Mouse (Mus musculus): Measurements from ENCODE around the gene Cacna1c. TPM values are rescaled to one million over a fixed set of nuclear protein-coding genes. Genes with fewer than 3 reads are reported as not detected.

Gene Cacna1c
- polyA plus RNA-seq, 1 experiment: not detected

- no peak for TF ChIP-seq GATA1 (IDR thresholded peaks at IDR 0.05; ENCODE audit: low read length)
These were observed 198.8 kb downstream of the Cacna1c start for GRCm38 (mm10) chr6:118997397-118997796.

- TF ChIP-seq GATA1 (IDR thresholded peaks at IDR 0.05; ENCODE audit: low read length): no peak
These were observed 201.8 kb downstream of the Cacna1c start for GRCm38 (mm10) chr6:118994272-118995061.

GRCm38 (mm10) chr6:118992391-118992790 is 203.8 kb downstream of the Cacna1c start:
- TF ChIP-seq GATA1 (IDR thresholded peaks at IDR 0.05; ENCODE audit: low read length): no peak

GRCm38 (mm10) chr6:118989999-118990776 is 206.0 kb downstream of the Cacna1c start:
- TF ChIP-seq GATA1 (IDR thresholded peaks at IDR 0.05; ENCODE audit: low read length): no peak

GRCm38 (mm10) chr6:118984181-118984901 is 211.9 kb downstream of the Cacna1c start:
- no peak for TF ChIP-seq GATA1 (IDR thresholded peaks at IDR 0.05; ENCODE audit: low read length)

GRCm38 (mm10) chr6:118983471-118984040 is 212.7 kb downstream of the Cacna1c start:
- no peak for TF ChIP-seq GATA1 (IDR thresholded peaks at IDR 0.05; ENCODE audit: low read length)

- no peak for TF ChIP-seq GATA1 (IDR thresholded peaks at IDR 0.05; ENCODE audit: low read length)
These were observed 216.0 kb downstream of the Cacna1c start for GRCm38 (mm10) chr6:118980265-118980664.

GRCm38 (mm10) chr6:118977443-118978271 is 218.6 kb downstream of the Cacna1c start:
- no peak for TF ChIP-seq GATA1 (IDR thresholded peaks at IDR 0.05; ENCODE audit: low read length)

GRCm38 (mm10) chr6:118976617-118977016 is 219.6 kb downstream of the Cacna1c start:
- no peak for TF ChIP-seq GATA1 (IDR thresholded peaks at IDR 0.05; ENCODE audit: low read length)

- TF ChIP-seq GATA1 (IDR thresholded peaks at IDR 0.05; ENCODE audit: low read length): no peak
These were observed 224.2 kb downstream of the Cacna1c start for GRCm38 (mm10) chr6:118971844-118972531.

- TF ChIP-seq GATA1 (IDR thresholded peaks at IDR 0.05; ENCODE audit: low read length): no peak
These were observed 227.4 kb downstream of the Cacna1c start for GRCm38 (mm10) chr6:118968776-118969175.

GRCm38 (mm10) chr6:118966904-118967303 is 229.3 kb downstream of the Cacna1c start:
- TF ChIP-seq GATA1 (IDR thresholded peaks at IDR 0.05; ENCODE audit: low read length): no peak

- TF ChIP-seq GATA1 (IDR thresholded peaks at IDR 0.05; ENCODE audit: low read length): no peak
These were observed 230.6 kb downstream of the Cacna1c start for GRCm38 (mm10) chr6:118965577-118965976.

- no peak for TF ChIP-seq GATA1 (IDR thresholded peaks at IDR 0.05; ENCODE audit: low read length)
These were observed 232.4 kb downstream of the Cacna1c start for GRCm38 (mm10) chr6:118963806-118964205.

Data from G1E-ER4 (cell line).